Mouse (Mus musculus): ENCODE measurements around the gene Mpig6b. TPM values are rescaled to one million over a fixed set of nuclear protein-coding genes. Genes with fewer than 3 reads are reported as not detected.

Mpig6b gene
- polyA plus RNA-seq, 1 experiment from 2014 or later: 0.52 TPM

DNA sequence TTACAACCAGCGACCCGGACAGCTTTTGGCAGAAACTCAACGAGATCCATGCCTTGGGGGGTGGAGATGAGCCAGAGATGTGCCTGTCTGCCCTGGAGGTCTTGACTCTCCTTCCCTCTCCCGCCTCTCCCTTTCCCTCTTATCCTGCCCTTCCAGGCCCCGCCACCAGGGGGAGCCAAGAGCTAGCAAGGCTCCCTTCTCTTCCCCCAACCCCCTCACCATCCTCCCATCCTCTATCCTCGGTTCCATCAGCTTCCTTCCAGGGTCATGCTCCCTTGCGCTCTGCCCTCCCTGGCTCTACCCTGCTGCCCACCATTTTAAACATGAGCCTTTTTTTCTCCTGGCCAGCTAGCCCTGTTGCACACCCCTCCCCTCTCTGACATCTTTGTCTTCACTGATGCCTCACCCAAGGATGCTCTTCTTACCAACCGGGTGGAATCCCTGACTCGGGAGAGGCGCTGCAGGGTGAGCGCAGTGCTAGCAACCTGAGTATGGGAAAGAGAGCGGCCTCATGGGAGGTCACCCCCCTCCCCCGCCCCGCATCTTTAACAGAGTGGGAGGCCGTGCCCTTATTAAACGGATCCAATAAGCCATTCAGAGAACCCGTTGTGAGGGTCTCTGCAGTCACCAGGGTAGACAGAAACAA is 44.7 kb downstream of the Mpig6b start:
- Histone ChIP-seq H3K4me2 (replicated peaks; ENCODE audit: low read depth, low read length) (peak overlapping the region; percentile 37), H3K27me3 (ENCODE audit: insufficient read depth, low read length) (no peaks in the 10 kb centered on the region), H3K9ac (replicated peaks; ENCODE audit: low read length) (no peak overlapping the region; the same call in 1 of the 2 replicates), H3K4me1 (ENCODE audit: insufficient read depth, low read length) (peaks cover 17% of the 10 kb centered on the region), H3K9me3 (ENCODE audit: low read length) (no peaks in the 10 kb centered on the region), H3K36me3 (ENCODE audit: insufficient read depth, low read length) (peaks cover 1% of the 10 kb centered on the region; the same call in 1 of the 2 replicates), H3K4me3 (ENCODE audit: low read length) (no peak overlapping the region), H3K27ac (ENCODE audit: low read length) (peak overlapping the region; percentile 84)
- peak; percentile 62 for ATAC-seq (ENCODE audit: low FRiP score, low TSS enrichment)
- WGBS: 10% methylated on average over 17 of the region's 17 CpGs

DNA sequence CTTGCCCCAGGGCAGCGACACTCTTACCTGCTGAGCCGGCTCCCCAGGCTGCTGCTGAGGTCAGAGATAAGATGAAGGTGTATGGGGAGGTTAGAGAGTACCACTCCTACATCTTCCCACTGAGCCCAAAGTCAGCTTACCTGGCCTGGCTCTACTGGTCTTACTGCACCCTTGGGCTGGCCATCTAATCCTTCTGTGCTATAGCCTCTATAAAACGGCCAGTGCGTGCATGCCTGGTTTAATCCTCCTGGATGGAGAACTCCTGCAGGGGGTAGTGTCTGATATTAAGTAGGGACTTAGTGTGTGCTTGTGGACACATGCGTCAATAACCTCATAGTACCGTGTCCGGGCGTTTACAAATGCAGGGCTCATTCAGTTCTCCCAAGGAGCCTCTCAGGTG is 45.4 kb downstream of the Mpig6b start:
- WGBS: 86% methylated on average over 8 of the region's 8 CpGs
- no peak for ATAC-seq (ENCODE audit: low FRiP score, low TSS enrichment)
- Histone ChIP-seq H3K27ac (ENCODE audit: low read length) (no peak overlapping the region), H3K4me3 (ENCODE audit: low read length) (no peak overlapping the region), H3K4me1 (ENCODE audit: insufficient read depth, low read length) (peaks cover 11% of the 10 kb centered on the region), H3K27me3 (ENCODE audit: insufficient read depth, low read length) (no peaks in the 10 kb centered on the region), H3K9me3 (ENCODE audit: low read length) (no peaks in the 10 kb centered on the region), H3K4me2 (replicated peaks; ENCODE audit: low read depth, low read length) (no peak overlapping the region), H3K36me3 (ENCODE audit: insufficient read depth, low read length) (peaks cover 8% of the 10 kb centered on the region), H3K9ac (replicated peaks; ENCODE audit: low read length) (no peak overlapping the region)

DNA sequence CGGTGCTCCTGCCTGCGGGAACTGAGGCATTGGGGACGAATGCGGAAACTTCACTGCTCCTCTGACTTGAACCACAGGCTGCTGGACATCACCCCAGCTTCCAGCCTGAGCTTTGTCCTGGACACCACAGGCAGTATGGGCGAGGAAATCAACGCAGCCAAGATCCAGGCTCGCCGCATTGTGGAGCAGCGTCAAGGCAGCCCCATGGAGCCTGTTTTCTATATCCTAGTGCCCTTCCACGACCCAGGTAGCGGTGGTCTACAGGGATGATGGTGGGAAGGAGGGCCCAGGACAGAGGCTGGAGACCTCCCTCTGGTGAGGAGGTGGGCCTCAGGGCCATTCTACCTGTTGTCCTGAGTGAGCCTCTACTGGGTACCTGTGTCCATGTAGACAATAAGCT is 46.1 kb downstream of the Mpig6b start:
- Histone ChIP-seq H3K36me3 (ENCODE audit: insufficient read depth, low read length) (peaks cover 14% of the 10 kb centered on the region), H3K27ac (ENCODE audit: low read length) (no peak overlapping the region), H3K27me3 (ENCODE audit: insufficient read depth, low read length) (no peaks in the 10 kb centered on the region), H3K4me1 (ENCODE audit: insufficient read depth, low read length) (peaks cover 11% of the 10 kb centered on the region), H3K4me3 (ENCODE audit: low read length) (no peak overlapping the region), H3K9me3 (ENCODE audit: low read length) (no peaks in the 10 kb centered on the region), H3K4me2 (replicated peaks; ENCODE audit: low read depth, low read length) (no peak overlapping the region), H3K9ac (replicated peaks; ENCODE audit: low read length) (no peak overlapping the region)
- no peak for ATAC-seq (ENCODE audit: low FRiP score, low TSS enrichment)
- 76% methylated on average over 11 of the region's 11 CpGs for WGBS

DNA sequence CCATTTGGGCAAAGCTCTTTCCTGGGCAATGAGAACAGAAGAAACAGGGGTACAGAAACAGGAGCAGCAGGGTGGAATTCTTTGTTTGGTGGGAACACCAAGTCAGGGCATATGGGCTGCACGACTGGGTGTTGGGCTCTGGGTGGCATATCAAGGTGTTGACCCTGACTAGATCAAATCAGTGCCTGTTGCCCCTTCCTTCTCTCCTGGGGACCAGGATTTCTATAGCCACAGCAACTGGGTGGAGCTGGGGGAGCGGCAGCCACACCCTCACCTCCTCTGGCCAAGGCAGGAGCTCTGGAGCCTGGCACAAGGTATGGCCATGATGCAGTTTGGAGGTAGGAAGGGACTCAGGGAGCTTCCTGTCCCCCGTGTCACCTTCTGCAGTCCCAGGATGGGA is 47.8 kb downstream of the Mpig6b start:
- peaks cover 31% of the 10 kb centered on the region for H3K36me3 ChIP-seq (ENCODE audit: insufficient read depth, low read length)
- no peak overlapping the region for H3K9ac ChIP-seq (replicated peaks; ENCODE audit: low read length)
- H3K4me2 ChIP-seq (replicated peaks; ENCODE audit: low read depth, low read length): no peak overlapping the region
- no peak for ATAC-seq (ENCODE audit: low FRiP score, low TSS enrichment)
- no peak overlapping the region for H3K27ac ChIP-seq (ENCODE audit: low read length)
- H3K4me3 ChIP-seq (ENCODE audit: low read length): no peak overlapping the region
- H3K27me3 ChIP-seq (ENCODE audit: insufficient read depth, low read length): no peaks in the 10 kb centered on the region
- no peaks in the 10 kb centered on the region for H3K9me3 ChIP-seq (ENCODE audit: low read length)
- 83% methylated on average over 3 of the region's 3 CpGs for WGBS
- peaks cover 5% of the 10 kb centered on the region for H3K4me1 ChIP-seq (ENCODE audit: insufficient read depth, low read length)

DNA sequence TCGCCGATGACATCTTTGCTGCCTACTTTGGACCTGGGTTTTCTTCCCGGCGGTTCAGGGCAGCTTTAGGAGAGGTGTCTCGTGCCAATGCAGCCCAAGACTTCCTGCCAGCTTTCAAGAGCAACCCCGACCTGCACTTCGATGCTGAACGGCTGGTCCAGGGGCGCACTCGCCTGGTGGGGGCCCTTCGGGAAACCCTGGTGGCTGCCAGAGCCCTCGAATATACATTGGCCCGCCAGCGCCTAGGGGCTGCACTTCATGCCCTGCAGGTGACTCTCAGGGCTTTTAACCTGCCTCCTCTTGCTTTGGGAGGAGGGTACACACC is 48.3 kb downstream of the Mpig6b start:
- Histone ChIP-seq H3K36me3 (ENCODE audit: insufficient read depth, low read length) (peaks cover 36% of the 10 kb centered on the region), H3K4me1 (ENCODE audit: insufficient read depth, low read length) (peaks cover 5% of the 10 kb centered on the region), H3K9ac (replicated peaks; ENCODE audit: low read length) (no peak overlapping the region), H3K4me3 (ENCODE audit: low read length) (no peak overlapping the region), H3K27me3 (ENCODE audit: insufficient read depth, low read length) (no peaks in the 10 kb centered on the region), H3K27ac (ENCODE audit: low read length) (no peak overlapping the region), H3K9me3 (ENCODE audit: low read length) (no peaks in the 10 kb centered on the region), H3K4me2 (replicated peaks; ENCODE audit: low read depth, low read length) (no peak overlapping the region)
- WGBS: 71% methylated on average over 14 of the region's 14 CpGs
- no peak for ATAC-seq (ENCODE audit: low FRiP score, low TSS enrichment)

- Histone ChIP-seq H3K27me3 (ENCODE audit: insufficient read depth, low read length) (no peaks in the 10 kb centered on the region), H3K4me3 (ENCODE audit: low read length) (no peak overlapping the region), H3K36me3 (ENCODE audit: insufficient read depth, low read length) (peaks cover 43% of the 10 kb centered on the region), H3K9me3 (ENCODE audit: low read length) (no peaks in the 10 kb centered on the region), H3K9ac (replicated peaks; ENCODE audit: low read length) (no peak overlapping the region; the same call in 1 of the 2 replicates), H3K4me1 (ENCODE audit: insufficient read depth, low read length) (peaks cover 5% of the 10 kb centered on the region), H3K27ac (ENCODE audit: low read length) (no peak overlapping the region), H3K4me2 (replicated peaks; ENCODE audit: low read depth, low read length) (no peak overlapping the region)
- ATAC-seq (ENCODE audit: low FRiP score, low TSS enrichment): no peak
- 80% methylated on average over 10 of the region's 10 CpGs for WGBS
These were observed 48.9 kb downstream of the Mpig6b start for GRCm38 (mm10) chr17:35016791-35017705.

DNA sequence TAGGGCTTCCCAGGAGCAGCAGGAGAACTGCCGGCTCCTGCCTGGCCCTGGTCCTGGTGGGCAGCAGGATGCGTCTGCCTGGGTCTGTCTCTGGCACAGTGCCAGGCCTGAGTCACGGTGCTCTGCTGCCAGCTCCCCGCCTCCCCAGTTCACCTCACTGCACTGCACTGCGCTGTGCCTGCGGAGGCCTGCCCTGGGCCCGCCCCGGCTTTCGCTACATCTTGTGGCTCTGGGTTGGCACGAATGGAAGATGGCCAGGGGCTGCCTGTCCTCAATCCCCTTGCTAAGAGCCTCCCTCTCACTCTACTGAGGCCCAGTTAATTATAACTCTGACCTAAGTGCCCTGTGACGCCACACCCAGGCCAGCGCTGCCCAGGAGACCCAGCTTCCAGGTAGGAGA is 49.6 kb downstream of the Mpig6b start, which contains the start of gene Vwa7:
Vwa7 (plus strand) TSS at position 204 of the 400 bp plus-strand sequence.
- Histone ChIP-seq H3K4me2 (replicated peaks; ENCODE audit: low read depth, low read length) (no peak within 1 kb of the TSS), H3K27me3 (ENCODE audit: insufficient read depth, low read length) (no peaks in the 10 kb centered on the region), H3K4me1 (ENCODE audit: insufficient read depth, low read length) (peaks cover 2% of the 10 kb centered on the region), H3K36me3 (ENCODE audit: insufficient read depth, low read length) (peaks cover 49% of the 10 kb centered on the region), H3K4me3 (ENCODE audit: low read length) (no peak within 1 kb of the TSS), H3K9me3 (ENCODE audit: low read length) (no peaks in the 10 kb centered on the region), H3K27ac (ENCODE audit: low read length) (no peak within 1 kb of the TSS), H3K9ac (replicated peaks; ENCODE audit: low read length) (no peak within 1 kb of the TSS; the same call in 1 of the 2 replicates)
- ATAC-seq (ENCODE audit: low FRiP score, low TSS enrichment): peak; percentile 39
- 64% methylated on average over 12 of the region's 12 CpGs for WGBS

DNA sequence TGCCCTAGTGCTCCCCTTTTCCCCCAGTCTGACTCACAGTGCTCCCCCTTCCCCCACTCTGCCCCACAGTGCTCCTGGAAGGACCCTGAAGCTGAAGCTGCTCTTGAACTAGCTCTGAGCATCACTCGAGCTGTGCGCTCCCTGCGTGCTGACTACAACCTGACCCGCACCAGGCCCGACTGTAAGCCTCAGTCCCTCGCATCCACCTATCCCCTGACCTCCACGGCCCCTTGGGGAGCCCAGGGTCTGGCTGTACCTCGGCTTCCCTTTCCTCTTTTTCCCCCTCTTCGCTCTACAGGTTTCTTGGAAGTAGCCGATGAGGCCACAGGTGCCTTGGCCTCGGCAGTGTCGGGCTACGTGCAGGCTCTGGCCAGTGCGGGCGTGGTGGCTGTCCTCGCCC is 50.7 kb downstream of the Mpig6b start:
- no peaks in the 10 kb centered on the region for H3K4me1 ChIP-seq (ENCODE audit: insufficient read depth, low read length)
- no peak for ATAC-seq (ENCODE audit: low FRiP score, low TSS enrichment)
- no peaks in the 10 kb centered on the region for H3K9me3 ChIP-seq (ENCODE audit: low read length)
- no peak overlapping the region for H3K9ac ChIP-seq (replicated peaks; ENCODE audit: low read length)
- 90% methylated on average over 16 of the region's 16 CpGs for WGBS
- H3K27ac ChIP-seq (ENCODE audit: low read length): no peak overlapping the region
- H3K27me3 ChIP-seq (ENCODE audit: insufficient read depth, low read length): no peaks in the 10 kb centered on the region
- H3K4me2 ChIP-seq (replicated peaks; ENCODE audit: low read depth, low read length): no peak overlapping the region
- H3K4me3 ChIP-seq (ENCODE audit: low read length): no peak overlapping the region
- H3K36me3 ChIP-seq (ENCODE audit: insufficient read depth, low read length): peaks cover 60% of the 10 kb centered on the region

DNA sequence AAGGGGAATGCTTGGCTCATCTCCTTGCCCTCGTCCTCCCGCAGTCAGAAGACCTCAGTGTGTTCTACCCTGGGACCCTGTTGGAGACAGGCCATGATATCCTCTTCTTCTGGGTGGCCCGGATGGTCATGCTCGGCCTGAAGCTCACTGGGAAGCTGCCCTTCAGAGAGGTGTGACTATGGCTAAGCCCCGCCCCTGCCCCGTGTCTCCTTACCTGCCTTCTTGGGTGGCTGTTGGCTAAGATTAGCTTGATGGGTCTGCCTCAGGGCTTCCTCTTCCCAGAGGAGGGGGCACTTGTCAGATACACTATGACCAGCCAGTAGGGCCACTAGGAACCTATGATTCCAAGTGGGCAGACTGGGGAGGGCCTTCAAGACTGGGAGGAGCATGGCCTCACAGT is 52.8 kb downstream of the Mpig6b start:
- H3K4me2 ChIP-seq (replicated peaks; ENCODE audit: low read depth, low read length): no peak overlapping the region
- H3K9ac ChIP-seq (replicated peaks; ENCODE audit: low read length): no peak overlapping the region
- no peaks in the 10 kb centered on the region for H3K27me3 ChIP-seq (ENCODE audit: insufficient read depth, low read length)
- no peaks in the 10 kb centered on the region for H3K9me3 ChIP-seq (ENCODE audit: low read length)
- H3K4me1 ChIP-seq (ENCODE audit: insufficient read depth, low read length): no peaks in the 10 kb centered on the region
- no peak overlapping the region for H3K27ac ChIP-seq (ENCODE audit: low read length)
- ATAC-seq (ENCODE audit: low FRiP score, low TSS enrichment): no peak
- no peak overlapping the region for H3K4me3 ChIP-seq (ENCODE audit: low read length)
- WGBS: 82% methylated on average over 6 of the region's 6 CpGs
- H3K36me3 ChIP-seq (ENCODE audit: insufficient read depth, low read length): peaks cover 77% of the 10 kb centered on the region
